Mouse (Mus musculus) olfactory bulb, adult 2 months (tissue): ENCODE data around the gene Rps12-ps3. TPM values are rescaled to one million over a fixed set of nuclear protein-coding genes. Genes with fewer than 3 reads are reported as not detected.

Experiments used
- H3K27ac ChIP-seq: fragments of 200-500 bp; 2 replicates; pipeline ENCODE4 v1.5.1; 2012; ENCODE audit warnings: low read depth, low read length; ENCODE audit not compliant: insufficient read depth
- H3K4me1 ChIP-seq: fragments of 200-500 bp; 2 replicates; pipeline ENCODE4 v1.6.1; 2012; ENCODE audit warnings: low read length; ENCODE audit not compliant: control insufficient read depth, insufficient read depth
- H3K4me3 ChIP-seq: fragments of 200-500 bp; 2 replicates; pipeline ENCODE4 v1.5.1; 2012; ENCODE audit warnings: mild to moderate bottlenecking, low read depth, low read length, moderate library complexity; ENCODE audit not compliant: insufficient read depth
- CTCF ChIP-seq: fragments of 200-500 bp; IDR thresholded peaks from 2 replicates; pipeline ENCODE4 v1.5.1; 2012; ENCODE audit warnings: low read depth, mild to moderate bottlenecking, low read length, moderate library complexity; ENCODE audit not compliant: insufficient read depth
- POLR2A ChIP-seq: fragments of 200-500 bp; IDR thresholded peaks from 2 replicates; pipeline ENCODE4 v1.6.1; 2012; ENCODE audit warnings: mild to moderate bottlenecking, low read depth, low read length, moderate library complexity; ENCODE audit not compliant: insufficient read depth
- WGBS: fragments of 180-500 bp; shearing (Covaris S2); methylation state at CpG from one replicate; pipeline ENCODE4 v1.1.7; 2018; 5-methylcytosine and 5-hydroxymethylcytosine counted together
- polyA plus RNA-seq: library from polyadenylated mRNA; stranded (reverse); fragments of >200 nt; gene quantifications from 2 replicates; pipeline ENCODE4 v1.2.4, GENCODE M21; 2012; ENCODE audit warnings: low replicate concordance; ENCODE audit not compliant: missing spikeins, insufficient read depth, insufficient read length

Rps12-ps3 gene
- not detected in 2 replicates for polyA plus RNA-seq

DNA sequence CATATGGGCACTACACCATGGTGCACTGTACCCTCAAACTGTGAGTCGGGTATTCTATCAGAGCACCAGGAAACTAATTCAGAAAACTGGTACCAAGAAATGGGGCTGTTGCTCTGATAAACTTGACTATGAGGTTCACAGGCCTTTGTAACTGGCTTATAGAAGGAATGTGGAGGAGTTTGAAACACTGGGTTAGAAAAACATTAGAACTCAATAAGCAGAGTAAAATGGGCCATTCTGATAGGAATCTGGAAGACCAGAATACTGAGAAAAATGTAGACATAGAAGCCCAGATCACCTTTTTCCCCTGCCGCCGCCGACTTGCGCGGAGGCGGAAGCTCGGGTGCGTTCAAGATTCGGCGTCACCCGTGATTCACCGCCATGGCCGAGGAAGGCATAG is at the start of gene Rps12-ps3:
TSS of gene Rps12-ps3 (plus strand) at position 301 of the 400 bp plus-strand sequence.
- H3K4me1 ChIP-seq, result no peaks in the 10 kb centered on the region
- no peak within 1 kb of the TSS for H3K4me3 ChIP-seq
- 97% methylated on average over 12 of the region's 14 CpGs for WGBS
- TF ChIP-seq CTCF (no peak), POLR2A (no peak)
- no peak within 1 kb of the TSS for H3K27ac ChIP-seq

DNA sequence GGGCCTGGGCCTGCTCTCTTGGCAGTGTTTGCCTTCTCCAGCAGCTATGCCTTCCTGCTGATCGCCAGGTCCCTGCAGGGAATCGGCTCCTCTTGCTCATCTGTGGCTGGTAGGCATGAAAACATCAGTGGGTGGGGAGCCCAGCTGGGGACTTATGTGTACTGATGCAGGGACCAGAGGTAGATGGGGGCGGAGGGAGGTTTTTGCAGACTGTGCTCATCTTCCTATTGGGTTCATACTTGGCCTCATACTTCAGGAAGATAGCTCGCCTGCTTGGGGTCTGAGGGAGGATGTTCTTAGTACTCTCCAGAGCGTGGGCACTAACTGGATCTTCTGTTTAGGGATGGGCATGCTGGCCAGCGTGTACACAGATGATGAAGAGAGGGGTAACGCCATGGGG is 48.9 kb upstream of the Rps12-ps3 start:
- no peak for TF ChIP-seq CTCF
- no peak for TF ChIP-seq POLR2A
- 74% methylated on average over 7 of the region's 7 CpGs for WGBS
- H3K27ac ChIP-seq, result no peak overlapping the region
- H3K4me1 ChIP-seq, result peaks cover 8% of the 10 kb centered on the region
- no peak overlapping the region for H3K4me3 ChIP-seq

- peaks cover 8% of the 10 kb centered on the region for H3K4me1 ChIP-seq
- no peak overlapping the region for H3K4me3 ChIP-seq
- no peak overlapping the region for H3K27ac ChIP-seq
- WGBS, result 94% methylated on average over 7 of the region's 7 CpGs
- TF ChIP-seq POLR2A (no peak), CTCF (no peak)
Observed at GRCm38 (mm10) chr19:59276354-59276753, 45.7 kb upstream of the Rps12-ps3 start.

DNA sequence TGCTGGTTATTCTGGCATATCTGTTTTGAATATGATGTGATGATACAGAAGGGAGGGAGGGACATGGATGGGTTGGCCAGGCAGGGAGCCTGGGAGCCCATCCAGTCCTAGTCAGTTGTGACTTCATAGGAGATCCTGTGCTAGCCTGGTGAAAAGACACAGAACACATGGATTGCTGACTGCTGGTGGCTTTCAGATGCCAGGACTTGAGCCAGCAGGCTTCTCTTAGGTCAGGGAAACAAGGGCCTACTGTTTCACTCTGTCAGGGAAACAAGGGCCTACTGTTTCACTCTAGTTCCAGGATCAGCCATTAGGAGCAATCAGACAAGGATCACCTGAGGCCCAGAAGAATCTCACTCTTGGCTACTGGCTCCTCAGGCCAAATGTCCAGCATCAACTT is 41.2 kb upstream of the Rps12-ps3 start:
- TF ChIP-seq POLR2A (no peak), CTCF (no peak)
- no peaks in the 10 kb centered on the region for H3K4me1 ChIP-seq
- no peak overlapping the region for H3K4me3 ChIP-seq
- H3K27ac ChIP-seq, result no peak overlapping the region

DNA sequence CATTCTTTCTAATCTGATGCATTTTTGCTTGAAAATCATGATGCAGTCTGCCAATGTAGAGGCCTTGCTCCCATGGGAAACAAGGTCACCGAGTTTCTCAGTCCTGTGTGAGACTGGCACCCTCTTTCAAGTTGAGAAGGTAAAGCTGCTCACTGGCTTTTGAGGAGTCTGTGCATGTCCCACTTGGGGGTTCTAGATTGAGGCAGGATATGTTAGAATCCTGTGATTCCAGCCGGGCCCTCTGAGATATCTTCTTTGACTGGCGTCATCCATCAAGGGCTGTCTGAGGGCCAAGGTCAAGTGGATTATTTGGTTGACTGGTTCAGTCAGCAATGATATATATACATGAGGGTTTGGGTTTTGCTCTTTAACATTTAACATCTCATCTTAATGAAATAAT is 40.1 kb upstream of the Rps12-ps3 start:
- 92% methylated on average over 3 of the region's 3 CpGs for WGBS
- Histone ChIP-seq H3K27ac (no peak overlapping the region), H3K4me3 (no peak overlapping the region), H3K4me1 (no peaks in the 10 kb centered on the region)
- TF ChIP-seq CTCF, result no peak
- TF ChIP-seq POLR2A, result no peak

DNA sequence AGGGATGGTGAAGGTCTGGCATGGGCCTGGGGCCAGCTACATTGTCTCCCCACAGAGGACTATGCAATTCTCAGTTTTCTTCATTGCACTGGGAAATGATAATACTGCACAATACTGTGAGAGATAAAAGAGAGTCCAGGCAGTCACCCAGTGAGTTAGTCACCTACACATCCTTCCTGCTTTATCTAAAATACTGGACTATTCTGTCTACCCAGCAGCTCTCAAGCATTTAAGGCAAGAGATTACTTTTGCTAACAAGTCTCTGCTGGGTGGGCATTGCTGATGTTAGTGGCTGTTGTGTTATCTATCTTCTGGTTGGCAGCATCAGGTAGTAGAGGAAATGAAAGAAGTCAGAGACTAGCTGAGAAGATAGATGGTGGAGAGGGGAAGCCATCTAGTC is 33.0 kb upstream of the Rps12-ps3 start:
- Histone ChIP-seq H3K4me1 (no peaks in the 10 kb centered on the region), H3K4me3 (no peak overlapping the region), H3K27ac (no peak overlapping the region)
- TF ChIP-seq CTCF (no peak), POLR2A (no peak)

DNA sequence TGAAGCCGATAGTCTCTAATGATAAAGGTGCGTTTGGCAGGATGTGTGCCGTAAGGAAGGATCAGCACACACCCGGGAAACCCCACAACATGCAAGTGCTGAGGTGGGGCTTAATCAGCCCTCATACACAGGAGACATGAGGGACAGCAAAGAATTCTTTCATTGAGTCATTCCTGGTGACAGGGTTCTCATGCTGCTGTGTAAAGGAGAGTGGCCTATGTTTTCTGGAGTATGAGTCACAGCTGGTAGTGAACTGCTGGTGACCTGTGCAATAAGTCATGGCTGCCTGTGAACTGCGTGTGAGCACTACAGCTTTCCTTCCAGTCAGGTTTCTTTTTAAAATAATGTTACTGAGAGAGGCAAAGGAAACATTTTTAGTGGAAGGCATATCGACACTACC is 32.3 kb upstream of the Rps12-ps3 start:
- TF ChIP-seq POLR2A (no peak), CTCF (no peak)
- Histone ChIP-seq H3K4me1 (no peaks in the 10 kb centered on the region), H3K4me3 (no peak overlapping the region), H3K27ac (no peak overlapping the region)
- WGBS, result 88% methylated on average over 6 of the region's 6 CpGs

GRCm38 (mm10) chr19:59292183-59292839 is 29.8 kb upstream of the Rps12-ps3 start:
- WGBS, result 74% methylated on average over 5 of the region's 5 CpGs
- TF ChIP-seq POLR2A (no peak), CTCF (no peak)
- no peak overlapping the region for H3K27ac ChIP-seq
- no peaks in the 10 kb centered on the region for H3K4me1 ChIP-seq
- no peak overlapping the region for H3K4me3 ChIP-seq

- no peak overlapping the region for H3K4me3 ChIP-seq
- no peaks in the 10 kb centered on the region for H3K4me1 ChIP-seq
- TF ChIP-seq POLR2A (no peak), CTCF (no peak)
- no peak overlapping the region for H3K27ac ChIP-seq
Observed at GRCm38 (mm10) chr19:59315308-59315707, 6.8 kb upstream of the Rps12-ps3 start.

GRCm38 (mm10) chr19:59316571-59316970 is 5.5 kb upstream of the Rps12-ps3 start:
- no peak for TF ChIP-seq POLR2A
- TF ChIP-seq CTCF, result no peak
- no peak overlapping the region for H3K27ac ChIP-seq
- H3K4me1 ChIP-seq, result no peaks in the 10 kb centered on the region
- H3K4me3 ChIP-seq, result no peak overlapping the region
